Comparison of ENCODE assay signal across 1 mouse cellular context in the genomic region with DNA sequence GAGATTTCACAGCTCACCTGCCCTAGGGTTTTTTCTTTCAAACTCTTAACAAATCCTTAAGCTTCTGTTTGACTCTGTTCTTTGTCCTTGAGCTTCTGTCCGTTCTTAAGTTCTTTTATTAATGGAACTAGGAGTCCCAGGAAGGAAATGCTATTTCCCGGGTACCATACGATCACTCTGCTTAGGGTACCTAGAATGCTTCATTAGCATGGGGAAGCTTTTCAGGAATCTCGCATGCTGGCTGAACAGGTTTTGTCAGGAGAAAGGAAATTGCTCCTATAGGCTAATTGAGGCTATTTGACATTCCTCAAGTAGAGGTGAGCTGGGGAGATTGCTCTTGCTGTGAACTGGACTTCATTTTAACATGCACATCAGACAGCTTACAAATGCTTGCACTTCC.
TF ChIP-seq lines count a peak whose summit lies in the region.

No protein-coding gene starts in this region.

TF ChIP-seq in ES-E14, 5 proteins besides CTCF, POLR2A, EP300 and RAD21:
- TF ChIP-seq ZNF384 (IDR thresholded peaks at IDR 0.05; ENCODE audit: low read depth, low read length) (no peak), ZC3H11A (IDR thresholded peaks at IDR 0.05; ENCODE audit: borderline replicate concordance, low read depth, low read length) (no peak), CHD2 (IDR thresholded peaks at IDR 0.05; ENCODE audit: low read depth, low read length) (no peak), MAFK (IDR thresholded peaks at IDR 0.05; ENCODE audit: insufficient read depth, low read depth, low read length) (no peak), HCFC1 (IDR thresholded peaks at IDR 0.05; ENCODE audit: borderline replicate concordance, insufficient read depth, low read length) (no peak)
TF ChIP-seq in ES-E14: peak in this region for 0.
